Mouse (Mus musculus) adrenal gland, postnatal 10 days (tissue): ENCODE measurements around the gene Pdia3. TPM values are rescaled to one million over a fixed set of nuclear protein-coding genes. Genes with fewer than 3 reads are reported as not detected.
"Not testable (repeated sequence)": the region's sequence is repeated elsewhere in the genome, so short reads cannot be mapped to it uniquely, and the experiment has no call there.

Experiments used
- DNase-seq: peaks from one replicate; pipeline ENCODE4 v3.0.0; 2021; ENCODE audit warnings: mixed read lengths
- microRNA-seq: library from miRNA; unstranded; fragments of <30 nt; microRNA quantifications from one replicate; pipeline ENCODE4 v1.2.0, GENCODE M21; 2021
- total RNA-seq, 2 experiments: library from RNA; stranded (reverse); gene quantifications; 2 replicates each; pipeline ENCODE4 v1.2.3; 2021

Gene Pdia3
- total RNA-seq, 2 experiments from 2014 or later = 285 to 303 TPM

GRCm38 (mm10) chr2:121477491-121478266 lies 64.1 kb downstream of the Pdia3 start:
- DNase-seq = no peak

GRCm38 (mm10) chr2:121480498-121480897 lies 66.9 kb downstream of the Pdia3 start:
- DNase-seq = peak; percentile 34

GRCm38 (mm10) chr2:121480916-121481315 lies 67.3 kb downstream of the Pdia3 start:
- not testable (repeated sequence) for DNase-seq

- DNase-seq = no peak
Observed at GRCm38 (mm10) chr2:121483576-121483975, 70.0 kb downstream of the Pdia3 start.

- not testable (repeated sequence) for DNase-seq
Observed at GRCm38 (mm10) chr2:121484403-121484802, 70.8 kb downstream of the Pdia3 start.

Small RNAs within 50 kb of the gene (microRNA-seq; reads per million reads assigned to microRNA genes)
- not detected for gene Gm22953

Other genes starting within 250 kb of the Pdia3 start
- 10 to 100 TPM; 23.9 to 36.8 TPM for gene Tubgcp4, start 243.1 kb upstream of the Pdia3 start, total RNA-seq
- gene Zscan29, start 242.7 kb upstream of the Pdia3 start, total RNA-seq = 10 to 100 TPM; 13.4 to 16.4 TPM
- gene Trp53bp1, start 142.4 kb upstream of the Pdia3 start, total RNA-seq = 10 to 100 TPM; 46.0 to 68.0 TPM
- gene Map1a, start 124.2 kb upstream of the Pdia3 start, total RNA-seq = 10 to 100 TPM in 1 of 2 experiments, 1 to 10 TPM in 1; 8.5 to 13.1 TPM
- 10 to 100 TPM; 40.0 to 51.3 TPM for gene Ppip5k1, start 58.4 kb upstream of the Pdia3 start, total RNA-seq
- 10 to 100 TPM in 1 of 2 experiments, 1 to 10 TPM in 1; 9.0 to 10.9 TPM for gene Ckmt1, start 56.1 kb upstream of the Pdia3 start, total RNA-seq
- gene Strc, start 26.6 kb upstream of the Pdia3 start, total RNA-seq = not detected
- 1 to 10 TPM; 2.2 to 4.3 TPM for gene Catsper2, start within 50 bp of the Pdia3 start, total RNA-seq
- gene Ell3, start 30.5 kb downstream of the Pdia3 start, total RNA-seq = under 1 TPM; 0.18 to 0.66 TPM
- 100 to 1,000 TPM; 346 to 350 TPM for gene Serf2, start 35.4 kb downstream of the Pdia3 start, total RNA-seq
- 10 to 100 TPM; 29.1 to 39.9 TPM for gene Hypk, start 39.5 kb downstream of the Pdia3 start, total RNA-seq
- under 1 TPM in 1 of 2 experiments, not detected in 1; 0.24 TPM for gene Serinc4, start 43.0 kb downstream of the Pdia3 start, total RNA-seq
- 10 to 100 TPM; 24.9 to 26.8 TPM for gene Mfap1b, start 60.3 kb downstream of the Pdia3 start, total RNA-seq
- 10 to 100 TPM; 24.5 to 25.7 TPM for gene Mfap1a, start 92.9 kb downstream of the Pdia3 start, total RNA-seq
- gene Wdr76, start 92.9 kb downstream of the Pdia3 start, total RNA-seq = 10 to 100 TPM in 1 of 2 experiments, 1 to 10 TPM in 1; 6.3 to 10.9 TPM